In genomic region chr11:99042834-99043431, GRCm38 (mm10) we compare ENCODE assay signal across 8 mouse cellular contexts. TPM values are rescaled to one million over a fixed set of nuclear protein-coding genes. Genes with fewer than 3 reads are reported as not detected.
DNase-seq lines count a peak whose midpoint lies in the region; ATAC-seq and TF ChIP-seq lines count a peak whose summit lies in the region.

No protein-coding gene starts in this region.

- no peaks in the 10 kb centered on the region for H3K9me3 ChIP-seq in lung, embryonic 16.5 days (ENCODE audit: control insufficient read depth, low read length)
- no peaks in the 10 kb centered on the region for H3K9me3 ChIP-seq in stomach, embryonic 14.5 days (ENCODE audit: control insufficient read depth, low read depth, low read length)

- H3K79me2 ChIP-seq in heart, adult 2 months (replicated peaks; ENCODE audit: control insufficient read depth, insufficient read depth, low read length): no peaks in the 10 kb centered on the region

- H3K27me3 ChIP-seq in heart, adult 2 months (ENCODE audit: control insufficient read depth, insufficient read depth, low read length): no peaks in the 10 kb centered on the region
- H3K27me3 ChIP-seq in lung, embryonic 16.5 days (ENCODE audit: control insufficient read depth, insufficient read depth, low read depth, low read length): no peaks in the 10 kb centered on the region
- no peaks in the 10 kb centered on the region for H3K27me3 ChIP-seq in stomach, embryonic 14.5 days (ENCODE audit: control insufficient read depth, insufficient read depth, low read length)

- peak overlapping the region; percentile 31 for H3K4me3 ChIP-seq in heart, adult 2 months
- H3K4me3 ChIP-seq in lung, embryonic 16.5 days (ENCODE audit: low read length): peak overlapping the region; percentile 72
- peak overlapping the region; percentile 78 for H3K4me3 ChIP-seq in stomach, embryonic 14.5 days (ENCODE audit: low read depth, low read length)

- ATAC-seq in lung, embryonic 16.5 days (ENCODE audit: low read depth): no peak
- no peak for ATAC-seq in stomach, embryonic 14.5 days (ENCODE audit: insufficient number of reproducible peaks, insufficient read depth, low FRiP score, low read depth)

- peak; percentile 68 for DNase-seq in A20 (ENCODE audit: low read depth, low spot score)
- DNase-seq in adrenal gland, adult 8-10 months: peak; percentile 33
- peak; percentile 61 to 67 for DNase-seq in heart, adult 2 months
- peak; percentile 84 for DNase-seq in kidney, adult 11 months
- DNase-seq in thymus, postnatal 4 days: no peak
- no peak for DNase-seq in right cerebral cortex, postnatal 14 days

- 31% methylated on average over 12 of the region's 12 CpGs for WGBS in heart, adult 2 months
- 32% methylated on average over 12 of the region's 12 CpGs for WGBS in lung, embryonic 16.5 days
- WGBS in stomach, embryonic 14.5 days: 22% methylated on average over 12 of the region's 12 CpGs

- H3K4me1 ChIP-seq in heart, adult 2 months (ENCODE audit: control insufficient read depth, insufficient read depth, low read length): peaks cover 20% of the 10 kb centered on the region
- H3K4me1 ChIP-seq in lung, embryonic 16.5 days (replicated peaks; ENCODE audit: control insufficient read depth, insufficient read depth, low read length): peaks cover 40% of the 10 kb centered on the region
- H3K4me1 ChIP-seq in stomach, embryonic 14.5 days (ENCODE audit: control insufficient read depth, insufficient read depth, low read length): peaks cover 45% of the 10 kb centered on the region

- H3K27ac ChIP-seq in heart, adult 2 months: peak overlapping the region; percentile 73
- peak overlapping the region; percentile 94 for H3K27ac ChIP-seq in lung, embryonic 16.5 days (ENCODE audit: low read length)
- peak overlapping the region; percentile 90 for H3K27ac ChIP-seq in stomach, embryonic 14.5 days (ENCODE audit: low read length)

- peak overlapping the region; percentile 67 for H3K9ac ChIP-seq in heart, adult 2 months (ENCODE audit: low read depth, low read length)
- peak overlapping the region; percentile 88 for H3K9ac ChIP-seq in lung, embryonic 16.5 days (ENCODE audit: low read length)
- H3K9ac ChIP-seq in stomach, embryonic 14.5 days (replicated peaks; ENCODE audit: low read depth, low read length): peak overlapping the region; percentile 89

- peak overlapping the region; percentile 89 for H3K4me2 ChIP-seq in lung, embryonic 16.5 days (ENCODE audit: low read depth, low read length)
- peak overlapping the region; percentile 76 for H3K4me2 ChIP-seq in stomach, embryonic 14.5 days (replicated peaks; ENCODE audit: low read depth, low read length)

- peak; percentile 45; the same call in 1 of the 2 replicates for TF ChIP-seq POLR2A in heart, adult 2 months (IDR thresholded peaks at IDR 0.05; ENCODE audit: insufficient read depth, low read depth, low read length)

- intact Hi-C loops in heart, adult 2 months (cut with DNase I): loop anchor here (5.0 kb wide), 1 partner anchor 121 kb away; no protein-coding TSS in a partner anchor

- TF ChIP-seq EP300 in heart, adult 2 months (IDR thresholded peaks at IDR 0.05; ENCODE audit: insufficient read depth, low read depth, low read length): peak; percentile 26; the same call in 1 of the 2 replicates

- no peak for TF ChIP-seq CTCF in heart, adult 2 months (IDR thresholded peaks at IDR 0.05)

- H3K36me3 ChIP-seq in heart, adult 2 months (ENCODE audit: control insufficient read depth, insufficient read depth, low read length): no peaks in the 10 kb centered on the region
- no peaks in the 10 kb centered on the region for H3K36me3 ChIP-seq in lung, embryonic 16.5 days (ENCODE audit: control insufficient read depth, insufficient read depth, low read length)
- H3K36me3 ChIP-seq in stomach, embryonic 14.5 days (ENCODE audit: control insufficient read depth, insufficient read depth, low read length): peaks cover 7% of the 10 kb centered on the region; the same call in 1 of the 2 replicates

RNA-seq across cellular contexts. Expression of gene Igfbp4, which starts 1.9 kb away (rescaled TPM):
- total RNA-seq in adrenal gland, adult 8-10 months (2022): 100 to 1,000 TPM in 2 of 4 experiments, 10 to 100 TPM in 2; 84.1 to 133 (median 104) TPM
- 10 to 100 TPM; 81.8 to 84.2 TPM for total RNA-seq in heart, adult 2 months (2021)
- 163 and 216 TPM in 2 replicates for polyA plus RNA-seq in heart, adult 2 months (2012; rRNA removed)
- polyA plus RNA-seq in lung, embryonic 16.5 days (2015; fragmentation: Nextera tagmentation; extraction: Ambion mirVana): 498 TPM in 2 replicates
- polyA plus RNA-seq in stomach, embryonic 14.5 days (2014; fragmentation: Nextera tagmentation; extraction: Ambion mirVana): 494 and 532 TPM in 2 replicates

RNA-seq across cellular contexts. Expression of gene Top2a, which starts 18.9 kb away (rescaled TPM):
- total RNA-seq in adrenal gland, adult 8-10 months (2022): 1 to 10 TPM; 3.1 to 8.3 (median 6.1) TPM
- 1 to 10 TPM; 1.4 to 2.3 TPM for total RNA-seq in heart, adult 2 months (2021)
- 0.27 and 0.56 TPM in 2 replicates for polyA plus RNA-seq in heart, adult 2 months (2012; rRNA removed)
- polyA plus RNA-seq in lung, embryonic 16.5 days (2015; fragmentation: Nextera tagmentation; extraction: Ambion mirVana): 257 and 270 TPM in 2 replicates
- polyA plus RNA-seq in stomach, embryonic 14.5 days (2014; fragmentation: Nextera tagmentation; extraction: Ambion mirVana): 260 and 284 TPM in 2 replicates

RNA-seq across cellular contexts. Expression of gene Tns4, which starts 46.2 kb away (rescaled TPM):
- 1 to 10 TPM in 1 of 4 experiments, under 1 TPM in 3; 0.28 to 1.3 (median 0.31) TPM for total RNA-seq in adrenal gland, adult 8-10 months (2022)
- total RNA-seq in heart, adult 2 months (2021): under 1 TPM; 0.16 to 0.23 TPM
- polyA plus RNA-seq in heart, adult 2 months (2012; rRNA removed): 0.49 and 1.1 TPM in 2 replicates
- 0.19 and 0.39 TPM in 2 replicates for polyA plus RNA-seq in lung, embryonic 16.5 days (2015; fragmentation: Nextera tagmentation; extraction: Ambion mirVana)
- polyA plus RNA-seq in stomach, embryonic 14.5 days (2014; fragmentation: Nextera tagmentation; extraction: Ambion mirVana): 2.4 and 2.5 TPM in 2 replicates

Comparison
In these comparisons a context has a peak if more than half of its experiments do, and no peak if none do; other contexts are left out.
1. DNase-seq: peak in A20 (single experiment), adrenal gland, adult 8-10 months (single experiment), heart, adult 2 months (2 of 2) and kidney, adult 11 months (single experiment); none in thymus, postnatal 4 days (single experiment) and right cerebral cortex, postnatal 14 days (single experiment).
2. RNA of gene Top2a, which starts 18.9 kb away (polyA plus RNA-seq): 260 to 284 TPM in stomach, embryonic 14.5 days and 257 to 270 TPM in lung, embryonic 16.5 days; 0.27 to 0.56 TPM in heart, adult 2 months; every median in the first group is over 100 times any median in the second.
3. Peak in every context shown above with its lines, with median percentiles within 50 percentile points of each other: H3K27ac ChIP-seq, H3K4me3 ChIP-seq and H3K9ac ChIP-seq.